Mouse (Mus musculus) limb, embryonic 11.5 days (tissue): ENCODE measurements around the gene Dact2. TPM values are rescaled to one million over a fixed set of nuclear protein-coding genes. Genes with fewer than 3 reads are reported as not detected.

Experiments
- ATAC-seq: fragments of 200-750 bp; cut with Nextera tagmentation; 2 replicates; pipeline ENCODE4 v1.8.0; 2017; ENCODE audit warnings: low read depth; ENCODE audit not compliant: insufficient number of reproducible peaks, low FRiP score, low TSS enrichment
- DNase-seq: peaks from one replicate; pipeline ENCODE4 v3.0.0-alpha.2; 2015; ENCODE audit warnings: low spot score
- H3K27ac ChIP-seq: fragments of 300-500 bp; sonication (generic); replicated peaks from 2 replicates; pipeline ENCODE4 v1.5.1; 2014; ENCODE audit warnings: low read depth, mild to moderate bottlenecking, low read length
- H3K27me3 ChIP-seq: fragments of 300-500 bp; sonication (generic); 2 replicates; pipeline ENCODE4 v1.6.1; 2014; ENCODE audit warnings: mild to moderate bottlenecking, low read length, mixed read lengths; ENCODE audit not compliant: control insufficient read depth, insufficient read depth
- H3K36me3 ChIP-seq: fragments of 300-500 bp; sonication (generic); 2 replicates; pipeline ENCODE4 v1.6.1; 2014; ENCODE audit warnings: mild to moderate bottlenecking, low read length, moderate library complexity, mixed read lengths; ENCODE audit not compliant: control insufficient read depth, insufficient read depth
- H3K4me1 ChIP-seq: fragments of 300-500 bp; sonication (generic); 2 replicates; pipeline ENCODE4 v1.6.1; 2014; ENCODE audit warnings: low read length, mixed read lengths; ENCODE audit not compliant: control insufficient read depth, insufficient read depth
- H3K4me2 ChIP-seq: fragments of 300-500 bp; sonication (generic); 2 replicates; pipeline ENCODE4 v1.6.1; 2014; ENCODE audit warnings: low read depth, mild to moderate bottlenecking, moderate library complexity; ENCODE audit not compliant: severe bottlenecking
- H3K4me3 ChIP-seq: fragments of 300-500 bp; sonication (generic); 2 replicates; pipeline ENCODE4 v1.5.1; 2014; ENCODE audit warnings: low read depth, low read length
- H3K9ac ChIP-seq: fragments of 300-500 bp; sonication (generic); 2 replicates; pipeline ENCODE4 v1.6.1; 2014; ENCODE audit warnings: mild to moderate bottlenecking, low read length
- H3K9me3 ChIP-seq: fragments of 300-500 bp; sonication (generic); 2 replicates; pipeline ENCODE4 v1.6.1; 2016; ENCODE audit warnings: low read length; ENCODE audit not compliant: control insufficient read depth
- WGBS: fragments of 180-500 bp; shearing (Covaris S2); extraction: QIAGEN DNeasy Blood & Tissue Kit; methylation state at CpG from one replicate; pipeline ENCODE4 v1.1.7; 2014; 5-methylcytosine and 5-hydroxymethylcytosine counted together
- polyA plus RNA-seq: library from polyadenylated mRNA; unstranded; fragments of >200 nt; fragmentation: Nextera tagmentation; extraction: Ambion mirVana; gene quantifications from 2 replicates; pipeline ENCODE4 v1.2.1, GENCODE M21; 2014

Dact2 gene
- polyA plus RNA-seq, 1 experiment from 2014 or later = 1.3 TPM

DNA sequence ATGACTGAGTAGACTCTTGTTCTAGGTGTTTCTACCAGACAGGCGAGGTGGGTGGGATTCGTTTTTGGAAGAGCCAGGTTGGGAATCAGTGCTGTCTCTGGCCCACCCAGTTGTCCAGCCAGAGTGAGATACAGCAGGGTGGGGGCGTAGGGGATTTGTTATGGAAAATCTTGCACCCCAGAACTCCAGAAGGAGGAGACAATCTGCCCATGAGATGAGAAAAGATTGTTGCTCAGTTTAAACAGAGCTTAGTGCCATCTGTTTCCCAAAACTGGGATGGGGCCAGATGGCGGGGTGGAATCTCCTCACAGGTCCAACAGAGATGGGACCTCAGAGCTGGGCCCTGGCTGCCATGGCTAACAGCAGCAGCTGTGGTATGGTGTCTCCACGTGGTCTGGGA is 28.4 kb downstream of the Dact2 start:
- no peaks in the 10 kb centered on the region for H3K27me3 ChIP-seq
- no peak overlapping the region for H3K4me2 ChIP-seq
- no peak overlapping the region for H3K27ac ChIP-seq
- DNase-seq (no peak), ATAC-seq (no peak)
- no peak overlapping the region for H3K9ac ChIP-seq
- WGBS = 86% methylated on average over 5 of the region's 5 CpGs
- H3K36me3 ChIP-seq = no peaks in the 10 kb centered on the region
- no peak overlapping the region for H3K4me3 ChIP-seq
- H3K9me3 ChIP-seq = no peaks in the 10 kb centered on the region
- H3K4me1 ChIP-seq = no peaks in the 10 kb centered on the region

DNA sequence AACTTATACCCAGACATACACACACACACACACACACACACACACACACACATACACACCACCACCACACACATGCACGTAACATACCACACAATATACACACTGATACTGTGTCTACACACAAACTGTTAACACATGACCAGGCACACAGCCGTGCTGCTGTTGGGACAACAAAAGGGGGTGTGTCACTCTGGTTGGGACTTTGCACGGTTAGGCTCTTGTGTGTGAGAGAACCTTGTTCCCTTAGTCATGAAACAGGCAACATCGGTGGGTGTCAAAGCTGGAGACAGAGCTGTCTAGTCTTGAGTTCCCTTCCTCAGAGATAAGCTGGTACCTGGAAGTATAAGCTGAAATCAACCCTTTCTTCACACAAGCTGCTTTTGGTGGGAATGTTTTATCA is 29.1 kb downstream of the Dact2 start:
- DNase-seq (no peak), ATAC-seq (no peak)
- H3K4me3 ChIP-seq = no peak overlapping the region
- H3K36me3 ChIP-seq = no peaks in the 10 kb centered on the region
- WGBS = 89% methylated on average over 4 of the region's 4 CpGs
- no peak overlapping the region for H3K9ac ChIP-seq
- H3K27me3 ChIP-seq = no peaks in the 10 kb centered on the region
- H3K4me1 ChIP-seq = no peaks in the 10 kb centered on the region
- no peak overlapping the region for H3K4me2 ChIP-seq
- no peak overlapping the region for H3K27ac ChIP-seq
- no peaks in the 10 kb centered on the region for H3K9me3 ChIP-seq

DNA sequence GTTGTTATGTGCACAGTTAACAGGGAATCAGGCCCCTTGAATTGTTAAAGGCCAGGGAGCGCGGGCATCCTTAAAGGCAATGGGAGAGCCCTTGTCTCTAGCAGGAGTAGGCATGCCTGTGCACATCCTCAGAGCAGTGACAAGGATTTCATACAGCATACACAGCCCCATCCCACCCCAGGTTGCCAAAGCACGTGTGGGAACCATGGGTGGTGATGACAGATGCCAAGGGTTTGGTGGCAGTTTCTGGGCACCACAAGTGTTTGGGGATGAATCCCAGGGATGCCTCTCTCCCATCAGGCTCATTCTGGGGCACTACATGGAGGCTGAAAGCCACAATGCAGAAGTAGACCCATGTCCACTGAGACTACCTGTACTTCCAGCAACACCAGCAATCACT is 29.7 kb downstream of the Dact2 start:
- DNase-seq (no peak), ATAC-seq (no peak)
- Histone ChIP-seq H3K9me3 (no peaks in the 10 kb centered on the region), H3K27me3 (no peaks in the 10 kb centered on the region), H3K4me3 (no peak overlapping the region), H3K4me2 (no peak overlapping the region), H3K36me3 (no peaks in the 10 kb centered on the region), H3K27ac (no peak overlapping the region), H3K9ac (no peak overlapping the region), H3K4me1 (no peaks in the 10 kb centered on the region)
- WGBS = 80% methylated on average over 3 of the region's 3 CpGs

DNA sequence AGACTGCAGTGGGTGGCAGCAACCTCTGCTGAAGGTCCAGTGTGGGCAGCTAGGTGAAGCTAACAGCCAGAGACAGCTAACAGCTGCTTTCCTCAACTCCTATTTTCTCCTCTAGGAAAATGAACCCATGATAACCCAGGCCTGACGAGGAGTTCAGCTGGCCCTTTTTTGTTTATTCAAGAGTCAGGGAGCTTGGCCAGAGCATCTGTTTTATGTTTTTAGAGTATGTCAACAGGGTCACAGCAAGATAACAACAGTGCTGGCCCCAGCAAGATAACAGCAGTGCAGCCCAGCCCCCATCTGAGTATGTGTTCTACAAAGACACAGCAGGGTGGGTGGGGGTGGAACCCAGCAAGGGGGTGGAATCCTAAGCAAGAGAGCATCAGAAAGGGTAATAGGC is 30.6 kb downstream of the Dact2 start:
- no peak overlapping the region for H3K4me3 ChIP-seq
- no peak overlapping the region for H3K27ac ChIP-seq
- no peaks in the 10 kb centered on the region for H3K9me3 ChIP-seq
- H3K36me3 ChIP-seq = no peaks in the 10 kb centered on the region
- H3K4me2 ChIP-seq = no peak overlapping the region
- 33% methylated on average over 1 of the region's 1 CpGs for WGBS
- no peak for ATAC-seq
- DNase-seq = no peak
- H3K4me1 ChIP-seq = no peaks in the 10 kb centered on the region
- no peaks in the 10 kb centered on the region for H3K27me3 ChIP-seq
- no peak overlapping the region for H3K9ac ChIP-seq

DNA sequence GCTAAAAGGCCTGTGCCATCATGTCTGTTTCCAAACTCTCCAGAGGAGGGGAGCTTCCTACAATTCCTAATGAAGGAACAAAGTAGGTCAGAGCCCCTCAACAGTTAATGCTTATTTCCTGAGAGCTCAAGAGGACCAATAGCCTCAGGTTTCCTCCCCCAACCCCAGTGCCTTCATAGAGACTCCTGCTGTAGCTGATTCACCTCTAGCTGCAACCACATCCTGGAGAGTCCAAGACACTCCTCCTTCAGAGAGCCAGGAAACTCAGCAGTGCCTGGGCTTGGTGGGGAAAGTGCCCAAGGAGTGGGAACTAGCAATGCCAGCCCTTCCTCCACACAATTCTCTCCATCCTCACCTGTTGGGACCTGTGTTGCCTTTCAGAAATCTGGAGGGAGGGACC is 31.4 kb downstream of the Dact2 start:
- Histone ChIP-seq H3K36me3 (no peaks in the 10 kb centered on the region), H3K4me1 (no peaks in the 10 kb centered on the region), H3K27me3 (no peaks in the 10 kb centered on the region), H3K4me3 (no peak overlapping the region), H3K9ac (no peak overlapping the region), H3K4me2 (no peak overlapping the region), H3K27ac (no peak overlapping the region), H3K9me3 (no peaks in the 10 kb centered on the region)
- ATAC-seq = no peak
- no peak for DNase-seq

DNA sequence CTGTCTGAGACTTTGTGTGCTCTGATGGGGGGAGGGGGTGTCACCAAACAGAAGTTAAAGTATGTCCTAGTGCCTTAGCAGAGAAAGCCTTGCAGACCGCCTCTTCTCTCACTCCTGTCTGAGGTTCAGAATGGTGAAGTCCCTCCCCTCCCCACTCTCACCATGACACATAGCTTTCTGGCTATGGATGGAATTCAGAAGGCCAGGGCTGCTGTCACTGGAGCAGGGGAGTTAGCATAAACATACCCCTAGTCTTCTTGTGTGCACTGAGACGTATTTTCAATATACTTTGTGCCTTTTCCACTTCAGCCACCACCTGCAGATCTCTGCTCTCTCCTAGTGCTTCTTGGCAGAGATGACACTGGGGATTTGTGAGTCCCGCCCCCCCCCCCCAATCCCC is 31.9 kb downstream of the Dact2 start:
- Histone ChIP-seq H3K36me3 (no peaks in the 10 kb centered on the region), H3K9ac (no peak overlapping the region), H3K4me3 (no peak overlapping the region), H3K4me1 (no peaks in the 10 kb centered on the region), H3K4me2 (no peak overlapping the region), H3K27ac (no peak overlapping the region), H3K27me3 (no peaks in the 10 kb centered on the region), H3K9me3 (no peaks in the 10 kb centered on the region)
- 71% methylated on average over 3 of the region's 3 CpGs for WGBS
- no peak for ATAC-seq
- DNase-seq = no peak

DNA sequence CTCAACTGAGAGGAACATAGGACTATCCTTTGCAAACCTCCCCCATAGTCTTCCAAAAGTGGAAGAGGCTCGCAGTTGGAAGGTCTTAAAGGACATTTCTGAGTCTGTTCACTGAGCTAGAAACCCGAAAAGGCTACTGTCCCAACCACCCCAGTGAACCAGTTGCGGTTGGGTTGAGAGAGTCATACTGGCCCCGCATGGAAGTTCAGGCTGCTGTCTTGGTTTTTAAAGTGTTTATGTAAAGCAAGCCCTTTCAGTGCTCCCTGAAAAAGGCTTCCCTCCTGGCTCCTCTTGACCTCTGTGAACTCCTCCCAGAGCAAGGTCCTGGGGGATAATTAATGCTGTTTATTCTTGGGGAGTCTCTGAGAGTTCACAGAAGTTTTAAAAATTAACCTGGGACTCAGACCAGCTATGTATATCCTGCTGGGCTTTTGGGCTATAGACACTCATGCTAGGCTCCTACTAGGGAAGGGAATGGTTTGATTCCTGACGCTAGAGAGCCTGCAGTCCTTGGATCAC is 33.1 kb downstream of the Dact2 start:
- no peak overlapping the region for H3K4me2 ChIP-seq
- H3K4me3 ChIP-seq = no peak overlapping the region
- ATAC-seq (no peak), DNase-seq (no peak)
- 64% methylated on average over 5 of the region's 5 CpGs for WGBS
- H3K9me3 ChIP-seq = no peaks in the 10 kb centered on the region
- no peaks in the 10 kb centered on the region for H3K4me1 ChIP-seq
- H3K36me3 ChIP-seq = no peaks in the 10 kb centered on the region
- H3K9ac ChIP-seq = no peak overlapping the region
- no peaks in the 10 kb centered on the region for H3K27me3 ChIP-seq
- H3K27ac ChIP-seq = no peak overlapping the region

DNA sequence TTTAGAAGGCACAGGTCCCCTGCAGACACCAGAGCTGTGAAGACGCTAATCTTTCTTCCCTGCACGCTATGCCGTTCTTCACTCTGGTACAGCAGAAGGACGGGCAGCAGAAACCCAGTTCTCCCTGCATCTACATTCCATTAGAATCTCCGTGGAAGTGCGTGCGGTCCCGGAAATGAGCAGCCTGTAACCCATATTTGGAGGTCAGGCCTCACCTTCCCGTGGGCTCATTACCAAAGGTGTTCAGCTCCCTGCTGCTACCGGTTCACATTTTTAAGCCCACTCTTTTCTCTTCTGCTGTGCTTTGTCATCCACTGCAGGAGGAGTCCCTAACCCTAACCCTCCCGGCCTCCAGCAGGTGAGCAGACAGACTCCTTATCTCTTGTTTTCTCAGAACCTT is 34.7 kb downstream of the Dact2 start:
- ATAC-seq = no peak
- 0 out of 2 replicates have a peak, but pooled peaks cover 2% of the 10 kb centered on the region for H3K4me1 ChIP-seq
- no peak overlapping the region for H3K9ac ChIP-seq
- no peaks in the 10 kb centered on the region for H3K9me3 ChIP-seq
- no peak overlapping the region for H3K27ac ChIP-seq
- DNase-seq = no peak
- WGBS = 67% methylated on average over 11 of the region's 11 CpGs
- no peaks in the 10 kb centered on the region for H3K27me3 ChIP-seq
- H3K36me3 ChIP-seq = no peaks in the 10 kb centered on the region
- H3K4me2 ChIP-seq = no peak overlapping the region
- H3K4me3 ChIP-seq = no peak overlapping the region

DNA sequence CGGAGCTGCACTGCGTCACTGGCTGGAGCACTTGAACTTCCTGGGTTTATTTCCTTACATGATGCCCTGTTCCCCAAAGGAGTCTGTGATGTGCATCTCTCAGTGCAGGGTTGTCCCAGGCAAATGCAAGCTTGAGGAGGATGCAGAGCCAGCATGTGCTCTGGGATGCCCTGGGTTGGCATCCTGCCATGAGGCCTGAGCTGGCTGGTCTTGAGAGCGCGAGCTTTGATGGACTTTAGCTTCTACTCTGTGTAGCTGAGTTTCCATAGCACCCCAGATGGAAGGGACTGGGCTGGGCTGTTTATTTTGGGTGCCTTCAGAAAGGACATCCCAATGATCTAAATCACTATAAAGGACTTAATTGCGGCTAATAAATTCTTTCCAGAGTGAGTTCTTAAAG is 36.5 kb downstream of the Dact2 start:
- Histone ChIP-seq H3K36me3 (no peaks in the 10 kb centered on the region), H3K4me2 (no peak overlapping the region), H3K4me1 (0 out of 2 replicates have a peak, but pooled peaks cover 2% of the 10 kb centered on the region), H3K9me3 (no peaks in the 10 kb centered on the region), H3K9ac (no peak overlapping the region), H3K27ac (no peak overlapping the region), H3K4me3 (no peak overlapping the region), H3K27me3 (no peaks in the 10 kb centered on the region)
- 79% methylated on average over 5 of the region's 5 CpGs for WGBS
- ATAC-seq (no peak), DNase-seq (no peak)
